Mouse (Mus musculus) regulatory T cell (primary cell): ENCODE data around the gene Farp1.

Experiments
- in situ Hi-C: fragments of 300-600 bp; cut with MboI, MseI; formaldehyde crosslinking; loops from one replicate; pipeline ENCODE4 v1.15.1; 2025; ENCODE audit warnings: high pct_unique_total_duplicates

Farp1 gene

GRCm38 (mm10) chr14:121177907-121178306 lies 142.9 kb downstream of the Farp1 start:
- in situ Hi-C loops = loop anchor here (25.0 kb wide), 1 partner anchor 341 kb away; no protein-coding TSS in a partner anchor

- in situ Hi-C loops = loop anchor here (25.0 kb wide), 1 partner anchor 343 kb away; no protein-coding TSS in a partner anchor
Measured at GRCm38 (mm10) chr14:121180611-121181010, 145.6 kb downstream of the Farp1 start.

- in situ Hi-C loops = loop anchor here (25.0 kb wide), 1 partner anchor 344 kb away; no protein-coding TSS in a partner anchor
Measured at GRCm38 (mm10) chr14:121181798-121182197, 146.8 kb downstream of the Farp1 start.

- in situ Hi-C loops = loop anchor here (25.0 kb wide), 1 partner anchor 346 kb away; no protein-coding TSS in a partner anchor
Measured at GRCm38 (mm10) chr14:121182967-121183366, 148.0 kb downstream of the Farp1 start.

DNA sequence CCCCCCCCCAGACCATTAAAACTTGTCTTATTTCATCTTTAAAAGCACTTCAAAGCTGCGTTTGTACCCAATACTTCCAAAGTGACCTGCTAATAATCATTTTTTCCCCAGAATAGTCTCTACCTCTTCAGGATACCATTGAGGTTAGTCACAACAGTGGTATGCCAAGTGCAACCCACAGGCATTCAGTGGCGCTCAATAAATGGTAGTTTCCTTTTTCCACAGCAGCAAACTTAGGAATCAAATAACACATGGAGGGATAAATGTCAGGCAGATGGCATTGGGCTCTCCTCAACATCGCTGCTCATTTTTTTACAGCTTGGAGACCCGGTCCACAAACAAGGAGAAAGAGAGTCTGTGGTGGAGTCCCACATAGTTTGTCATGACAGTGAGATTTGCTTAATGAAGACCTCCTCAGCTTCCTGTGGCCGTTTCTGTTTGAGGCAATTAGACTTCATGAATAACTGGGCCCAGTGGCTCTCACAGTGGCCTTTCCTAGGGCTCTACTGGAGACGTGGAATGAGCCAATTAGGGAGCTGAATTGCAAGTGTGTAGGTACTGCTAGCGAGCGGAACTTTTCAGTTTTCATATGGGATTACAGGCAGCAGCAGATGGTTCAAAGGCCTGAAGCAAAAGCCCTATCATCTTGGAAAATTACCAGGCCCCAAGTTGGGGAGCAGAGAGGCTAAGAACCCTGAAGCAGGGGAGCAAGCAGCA lies 148.6 kb downstream of the Farp1 start:
- in situ Hi-C loops = loop anchor here (25.0 kb wide), 1 partner anchor 346 kb away; no protein-coding TSS in a partner anchor

DNA sequence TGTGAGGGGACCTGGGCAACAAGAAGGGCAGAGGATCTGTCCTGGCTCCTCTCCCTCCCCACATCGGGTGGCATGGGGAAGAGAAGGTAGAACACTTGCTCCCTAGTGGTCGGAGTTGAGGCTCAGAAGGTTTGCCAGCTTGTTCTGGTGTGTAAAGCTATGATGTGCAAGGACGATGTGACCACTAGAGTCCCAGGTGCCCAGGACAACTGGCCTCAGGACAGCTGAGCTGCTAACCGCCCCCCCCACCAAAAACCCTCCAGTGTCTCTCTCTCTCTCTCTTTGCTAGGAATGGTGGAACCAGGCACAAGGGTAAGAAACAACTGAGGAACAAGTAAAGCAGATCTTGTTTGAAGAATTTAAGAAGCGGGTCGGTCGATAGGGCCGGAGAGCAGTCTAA lies 149.4 kb downstream of the Farp1 start:
- in situ Hi-C loops = loop anchor here (25.0 kb wide), 1 partner anchor 347 kb away; no protein-coding TSS in a partner anchor

DNA sequence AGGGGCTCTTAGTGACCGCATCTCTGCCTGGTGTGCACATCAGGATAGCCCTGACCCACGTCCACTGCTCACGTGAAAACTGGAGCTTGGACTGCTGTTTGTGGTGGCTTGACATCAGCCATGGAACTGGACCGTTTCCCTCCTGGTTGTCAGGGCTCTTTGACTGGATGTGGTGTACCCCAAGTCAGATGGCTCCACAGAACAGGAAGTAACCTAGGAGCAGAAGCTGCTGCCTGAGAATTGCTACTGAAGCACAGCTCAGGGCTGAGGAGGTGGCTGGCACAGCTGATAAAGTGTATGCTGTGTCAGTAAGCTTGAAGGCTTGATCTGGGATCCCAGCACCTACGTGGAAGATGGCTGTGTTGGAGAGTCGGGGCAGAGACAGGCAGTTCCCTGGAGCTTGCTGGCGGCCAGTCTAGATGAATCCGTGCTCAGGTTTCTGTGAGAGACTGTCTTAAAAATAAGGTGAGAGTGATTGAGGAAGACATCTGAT lies 151.4 kb downstream of the Farp1 start:
- in situ Hi-C loops = loop anchor here (25.0 kb wide), 1 partner anchor 349 kb away; no protein-coding TSS in a partner anchor

DNA sequence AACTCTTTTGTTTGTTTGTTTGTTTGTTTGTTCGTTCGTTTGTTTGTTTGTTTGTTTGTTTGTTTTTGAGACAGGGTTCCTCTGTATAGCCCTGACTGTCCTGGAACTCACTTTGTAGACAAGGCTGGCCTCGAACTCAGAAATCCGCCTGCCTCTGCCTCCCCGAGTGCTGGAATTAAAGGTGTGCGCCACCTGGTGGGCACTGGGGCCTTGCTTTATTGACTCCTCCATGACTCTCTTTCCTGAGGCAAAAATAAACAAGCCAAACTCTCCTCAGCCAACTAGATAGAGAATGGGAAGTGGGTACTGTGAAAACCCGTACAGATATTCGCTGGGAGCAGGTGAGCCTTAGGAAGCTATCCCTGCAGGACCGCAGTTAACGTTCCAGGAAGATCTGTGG lies 154.8 kb downstream of the Farp1 start:
- in situ Hi-C loops = loop anchor here (25.0 kb wide), 1 partner anchor 353 kb away; no protein-coding TSS in a partner anchor

- in situ Hi-C loops = loop anchor here (25.0 kb wide), 1 partner anchor 353 kb away; no protein-coding TSS in a partner anchor
Measured at GRCm38 (mm10) chr14:121190386-121190785, 155.4 kb downstream of the Farp1 start.

DNA sequence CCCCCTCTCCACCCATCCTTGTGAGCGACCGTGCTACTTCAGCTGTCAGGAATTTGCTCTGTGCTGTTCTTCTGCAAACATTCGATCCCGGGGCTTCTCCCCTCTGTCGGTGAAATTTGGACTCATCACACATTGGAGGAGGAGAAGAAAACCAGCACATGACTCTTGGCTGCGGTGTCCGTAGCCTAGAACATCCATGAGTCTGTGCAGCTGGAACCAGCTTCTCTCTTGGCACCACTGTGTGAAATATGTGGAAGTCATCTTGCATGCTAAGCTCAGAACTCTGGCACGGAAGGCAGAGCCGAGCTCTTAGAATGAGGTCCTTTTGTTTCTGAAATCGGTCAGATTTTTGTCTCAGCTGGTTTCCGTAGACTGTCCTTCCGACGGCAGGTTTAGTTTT lies 156.7 kb downstream of the Farp1 start:
- in situ Hi-C loops = loop anchor here (25.0 kb wide), 1 partner anchor 354 kb away; no protein-coding TSS in a partner anchor

- in situ Hi-C loops = loop anchor here (25.0 kb wide), 1 partner anchor 355 kb away; no protein-coding TSS in a partner anchor
Measured at GRCm38 (mm10) chr14:121192394-121192793, 157.4 kb downstream of the Farp1 start.

GRCm38 (mm10) chr14:121193981-121194380 lies 159.0 kb downstream of the Farp1 start:
- in situ Hi-C loops = loop anchor here (25.0 kb wide), 1 partner anchor 357 kb away; no protein-coding TSS in a partner anchor

DNA sequence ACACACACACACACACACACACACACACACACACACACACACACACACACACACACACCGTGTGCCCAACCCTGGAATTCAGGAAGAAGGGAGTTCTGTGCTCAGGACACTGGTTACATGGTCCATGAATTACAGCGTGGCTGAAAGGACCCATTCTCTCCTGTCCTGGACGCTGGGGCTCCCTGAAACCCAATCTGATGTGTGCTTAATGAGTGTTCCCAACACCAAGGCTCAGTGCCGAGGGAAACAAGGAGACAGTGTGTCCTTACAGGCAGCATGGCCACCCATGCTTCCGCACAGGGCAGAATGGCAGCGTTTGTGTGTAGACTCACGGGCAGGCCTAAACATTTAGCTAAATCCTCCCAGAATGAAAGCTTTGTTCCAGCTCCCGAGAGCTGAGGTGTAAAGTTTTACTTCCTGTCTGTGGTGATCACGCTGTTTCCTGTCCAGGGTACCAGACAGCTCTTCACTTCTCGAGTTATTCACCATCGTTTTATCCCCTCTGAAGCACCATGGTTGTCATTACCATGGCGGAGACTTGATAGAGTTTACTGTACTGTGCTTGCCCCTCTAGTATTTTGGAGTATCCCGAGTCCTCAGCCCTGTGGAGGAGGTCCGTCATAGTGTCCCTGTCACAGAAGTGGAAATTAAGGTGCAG lies 164.0 kb downstream of the Farp1 start:
- in situ Hi-C loops = loop anchor here (25.0 kb wide), 1 partner anchor 362 kb away; no protein-coding TSS in a partner anchor

- in situ Hi-C loops = loop anchor here (25.0 kb wide), 1 partner anchor 362 kb away; no protein-coding TSS in a partner anchor
Measured at GRCm38 (mm10) chr14:121199789-121200188, 164.8 kb downstream of the Farp1 start.

DNA sequence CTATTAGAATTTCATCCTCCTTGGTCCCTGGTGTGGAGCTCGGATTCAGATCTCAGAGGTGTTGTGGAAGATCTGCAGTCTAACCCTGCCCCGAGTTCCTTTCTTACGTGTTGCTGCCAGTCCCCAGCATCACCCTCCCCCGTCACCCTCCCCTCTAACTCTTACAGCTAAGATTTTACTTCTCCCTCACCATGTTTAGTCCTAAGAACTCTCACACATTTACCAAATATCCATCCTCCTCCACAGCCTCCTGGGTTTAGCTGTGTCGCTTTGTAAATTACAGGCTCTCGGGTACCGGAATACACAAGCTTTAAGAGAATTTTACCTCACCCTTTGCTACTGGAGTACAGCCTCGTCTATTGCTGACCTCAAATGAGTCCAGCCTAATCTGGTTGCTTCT lies 165.4 kb downstream of the Farp1 start:
- in situ Hi-C loops = no loop called here

DNA sequence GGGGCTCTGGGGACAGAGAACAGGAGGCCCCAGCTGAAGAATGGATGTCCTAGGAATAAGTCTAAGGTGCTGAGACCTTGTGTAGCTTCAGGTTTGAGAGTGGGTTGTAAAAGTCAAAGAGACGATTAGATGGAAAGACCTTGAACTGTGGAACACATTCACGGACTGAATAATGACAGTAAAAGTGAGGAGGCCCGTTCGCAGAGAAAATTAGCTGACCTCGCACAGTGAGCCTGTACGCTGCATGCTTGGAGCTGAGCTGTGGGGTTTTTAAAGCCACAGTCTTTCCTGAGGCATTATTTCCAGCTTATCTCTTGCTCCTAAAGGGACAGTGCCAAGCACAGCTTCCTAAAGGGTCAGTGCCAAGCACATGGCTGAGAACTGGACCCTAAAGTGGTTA lies 166.2 kb downstream of the Farp1 start:
- in situ Hi-C loops = no loop called here

GRCm38 (mm10) chr14:121205459-121205858 lies 170.5 kb downstream of the Farp1 start:
- in situ Hi-C loops = no loop called here

DNA sequence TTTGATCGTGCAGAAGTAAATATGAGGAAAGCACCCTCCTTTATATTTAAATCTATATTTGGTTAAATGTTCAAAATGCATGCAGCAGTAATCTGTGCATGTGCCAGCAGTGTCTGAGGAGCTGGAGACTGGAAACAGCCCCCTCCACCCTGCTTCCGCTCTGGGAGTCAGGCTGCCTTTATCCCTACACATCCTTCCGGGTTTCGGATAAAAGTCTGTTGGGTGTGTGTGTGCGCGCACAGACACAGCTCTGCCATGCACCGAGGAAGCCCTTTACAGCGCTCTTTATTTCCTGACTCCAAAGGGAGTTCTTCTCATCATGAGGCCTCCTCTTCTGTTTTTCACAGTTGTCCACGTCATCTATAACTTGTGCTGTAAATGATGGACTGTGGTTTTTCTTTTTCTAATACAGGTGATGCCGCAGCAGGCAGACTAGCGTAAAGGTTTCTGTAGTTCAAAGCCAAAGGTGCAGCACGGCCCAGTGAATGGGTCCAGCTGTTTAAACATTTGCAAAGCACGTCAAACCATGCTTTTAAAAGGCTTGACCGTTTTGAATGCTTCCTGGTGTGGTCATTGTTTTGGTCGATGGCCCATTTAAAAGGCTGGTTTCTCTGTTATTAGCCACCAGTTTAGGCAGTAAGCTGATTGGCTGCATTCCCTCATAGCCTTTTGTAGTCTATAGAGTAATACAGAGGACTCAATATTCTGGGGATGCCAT lies 172.6 kb downstream of the Farp1 start:
- in situ Hi-C loops = no loop called here

DNA sequence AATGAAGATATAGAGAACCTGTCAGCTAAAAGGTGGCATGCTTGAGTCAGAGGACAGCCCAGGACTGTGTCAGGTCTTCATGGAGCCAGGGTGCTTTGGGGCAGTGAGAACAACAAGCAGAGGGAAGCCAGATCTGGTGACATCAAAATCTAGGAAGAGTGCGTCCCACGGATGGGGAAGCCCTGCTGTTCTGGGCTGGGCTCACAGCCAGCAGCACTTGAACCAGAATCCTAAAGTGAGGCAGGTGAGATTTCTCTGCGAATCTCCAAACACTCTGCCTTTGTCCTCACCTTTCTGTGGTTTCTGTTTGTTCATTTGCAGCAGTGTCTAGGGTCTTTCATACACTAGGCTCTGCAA lies 173.1 kb downstream of the Farp1 start:
- in situ Hi-C loops = no loop called here

- in situ Hi-C loops = no loop called here
Measured at GRCm38 (mm10) chr14:121210318-121210717, 175.3 kb downstream of the Farp1 start.

- in situ Hi-C loops = no loop called here
Measured at GRCm38 (mm10) chr14:121213650-121214049, 178.7 kb downstream of the Farp1 start.
